Mouse (Mus musculus): ENCODE measurements around the gene Zwilch. TPM values are rescaled to one million over a fixed set of nuclear protein-coding genes. Genes with fewer than 3 reads are reported as not detected.

Zwilch gene
- polyA plus RNA-seq, 1 experiment from 2014 or later: 18.6 TPM

- Histone ChIP-seq H3K4me1 (ENCODE audit: control insufficient read depth in 2 of 2, insufficient read depth in 2 of 2, low read length in 2 of 2) (peaks cover 0 to 12% of the 10 kb centered on the region in 2 experiments; a peak in 2 of 4 replicates), H3K4me2 (ENCODE audit: low read length) (no peak overlapping the region), H3K9me3 (ENCODE audit: control insufficient read depth, low read length) (no peaks in the 10 kb centered on the region), H3K27ac (replicated peaks in 1 of 2; ENCODE audit: control insufficient read depth in 1 of 2, insufficient read depth in 1 of 2, low read depth in 2 of 2, low read length in 2 of 2) (no peak overlapping the region), H3K36me3 (ENCODE audit: control insufficient read depth, insufficient read depth, low read length) (peaks cover 22% of the 10 kb centered on the region), H3K9ac (ENCODE audit: low read length) (no peak overlapping the region), H3K4me3 (ENCODE audit: control insufficient read depth in 1 of 2, insufficient read depth in 1 of 2, low read depth in 1 of 2, low read length in 2 of 2) (no peak overlapping the region), H3K27me3 (ENCODE audit: control insufficient read depth, insufficient read depth, low read length) (no peaks in the 10 kb centered on the region)
- 84% methylated on average over 2 of the region's 2 CpGs for WGBS
- no peak for ATAC-seq (ENCODE audit: insufficient number of reproducible peaks, insufficient read depth, low FRiP score, low read depth)
Measured at GRCm38 (mm10) chr9:64216641-64217040, 43.7 kb upstream of the Zwilch start.

GRCm38 (mm10) chr9:64216090-64216489, 43.2 kb upstream of the Zwilch start:
- no peak overlapping the region for H3K27ac ChIP-seq (replicated peaks in 1 of 2; ENCODE audit: control insufficient read depth in 1 of 2, insufficient read depth in 1 of 2, low read depth in 2 of 2, low read length in 2 of 2)
- no peaks in the 10 kb centered on the region for H3K27me3 ChIP-seq (ENCODE audit: control insufficient read depth, insufficient read depth, low read length)
- H3K4me1 ChIP-seq (ENCODE audit: control insufficient read depth in 2 of 2, insufficient read depth in 2 of 2, low read length in 2 of 2): peaks cover 0 to 12% of the 10 kb centered on the region in 2 experiments; a peak in 2 of 4 replicates
- H3K9me3 ChIP-seq (ENCODE audit: control insufficient read depth, low read length): no peaks in the 10 kb centered on the region
- peaks cover 27% of the 10 kb centered on the region for H3K36me3 ChIP-seq (ENCODE audit: control insufficient read depth, insufficient read depth, low read length)
- H3K4me2 ChIP-seq (ENCODE audit: low read length): no peak overlapping the region
- H3K9ac ChIP-seq (ENCODE audit: low read length): no peak overlapping the region
- no peak overlapping the region for H3K4me3 ChIP-seq (ENCODE audit: control insufficient read depth in 1 of 2, insufficient read depth in 1 of 2, low read depth in 1 of 2, low read length in 2 of 2)
- WGBS: 62% methylated on average over 4 of the region's 4 CpGs
- ATAC-seq (ENCODE audit: insufficient number of reproducible peaks, insufficient read depth, low FRiP score, low read depth): no peak

GRCm38 (mm10) chr9:64214452-64214851, 41.5 kb upstream of the Zwilch start:
- 91% methylated on average over 17 of the region's 17 CpGs for WGBS
- ATAC-seq (ENCODE audit: insufficient number of reproducible peaks, insufficient read depth, low FRiP score, low read depth): no peak
- Histone ChIP-seq H3K4me2 (ENCODE audit: low read length) (no peak overlapping the region), H3K9me3 (ENCODE audit: control insufficient read depth, low read length) (no peaks in the 10 kb centered on the region), H3K4me1 (ENCODE audit: control insufficient read depth in 2 of 2, insufficient read depth in 2 of 2, low read length in 2 of 2) (peaks cover 0 to 6% of the 10 kb centered on the region in 2 experiments; a peak in 2 of 4 replicates), H3K27me3 (ENCODE audit: control insufficient read depth, insufficient read depth, low read length) (no peaks in the 10 kb centered on the region), H3K9ac (ENCODE audit: low read length) (no peak overlapping the region), H3K27ac (replicated peaks in 1 of 2; ENCODE audit: control insufficient read depth in 1 of 2, insufficient read depth in 1 of 2, low read depth in 2 of 2, low read length in 2 of 2) (no peak overlapping the region), H3K36me3 (ENCODE audit: control insufficient read depth, insufficient read depth, low read length) (peaks cover 39% of the 10 kb centered on the region), H3K4me3 (ENCODE audit: control insufficient read depth in 1 of 2, insufficient read depth in 1 of 2, low read depth in 1 of 2, low read length in 2 of 2) (no peak overlapping the region)

GRCm38 (mm10) chr9:64207509-64208084, 34.7 kb upstream of the Zwilch start:
- 0 out of 4 replicates have a peak overlapping the region, but pooled peaks of 1 of the 2 experiments have one; percentile 16 for H3K27ac ChIP-seq (replicated peaks in 1 of 2; ENCODE audit: control insufficient read depth in 1 of 2, insufficient read depth in 1 of 2, low read depth in 2 of 2, low read length in 2 of 2)
- H3K4me1 ChIP-seq (ENCODE audit: control insufficient read depth in 2 of 2, insufficient read depth in 2 of 2, low read length in 2 of 2): peaks cover 0 to 13% of the 10 kb centered on the region in 2 experiments; a peak in 2 of 4 replicates
- WGBS: 47% methylated on average over 3 of the region's 3 CpGs
- no peak overlapping the region for H3K4me3 ChIP-seq (ENCODE audit: control insufficient read depth in 1 of 2, insufficient read depth in 1 of 2, low read depth in 1 of 2, low read length in 2 of 2)
- peaks cover 76% of the 10 kb centered on the region for H3K36me3 ChIP-seq (ENCODE audit: control insufficient read depth, insufficient read depth, low read length)
- no peak overlapping the region for H3K9ac ChIP-seq (ENCODE audit: low read length)
- H3K9me3 ChIP-seq (ENCODE audit: control insufficient read depth, low read length): no peaks in the 10 kb centered on the region
- no peaks in the 10 kb centered on the region for H3K27me3 ChIP-seq (ENCODE audit: control insufficient read depth, insufficient read depth, low read length)
- no peak for ATAC-seq (ENCODE audit: insufficient number of reproducible peaks, insufficient read depth, low FRiP score, low read depth)
- no peak overlapping the region for H3K4me2 ChIP-seq (ENCODE audit: low read length)

- 0 out of 4 replicates have a peak, but pooled peaks cover 0 to 4% of the 10 kb centered on the region in 2 experiments for H3K4me1 ChIP-seq (ENCODE audit: control insufficient read depth in 2 of 2, insufficient read depth in 2 of 2, low read length in 2 of 2)
- H3K9ac ChIP-seq (ENCODE audit: low read length): no peak overlapping the region
- no peaks in the 10 kb centered on the region for H3K27me3 ChIP-seq (ENCODE audit: control insufficient read depth, insufficient read depth, low read length)
- no peak overlapping the region for H3K4me2 ChIP-seq (ENCODE audit: low read length)
- H3K36me3 ChIP-seq (ENCODE audit: control insufficient read depth, insufficient read depth, low read length): peaks cover 57% of the 10 kb centered on the region
- H3K4me3 ChIP-seq (ENCODE audit: control insufficient read depth in 1 of 2, insufficient read depth in 1 of 2, low read depth in 1 of 2, low read length in 2 of 2): no peak overlapping the region
- H3K27ac ChIP-seq (replicated peaks in 1 of 2; ENCODE audit: control insufficient read depth in 1 of 2, insufficient read depth in 1 of 2, low read depth in 2 of 2, low read length in 2 of 2): no peak overlapping the region
- no peak for ATAC-seq (ENCODE audit: insufficient number of reproducible peaks, insufficient read depth, low FRiP score, low read depth)
- no peaks in the 10 kb centered on the region for H3K9me3 ChIP-seq (ENCODE audit: control insufficient read depth, low read length)
Measured at GRCm38 (mm10) chr9:64202866-64203265, 30.0 kb upstream of the Zwilch start.

GRCm38 (mm10) chr9:64202331-64202730, 29.4 kb upstream of the Zwilch start:
- ATAC-seq (ENCODE audit: insufficient number of reproducible peaks, insufficient read depth, low FRiP score, low read depth): no peak
- H3K9ac ChIP-seq (ENCODE audit: low read length): no peak overlapping the region
- no peaks in the 10 kb centered on the region for H3K9me3 ChIP-seq (ENCODE audit: control insufficient read depth, low read length)
- H3K4me2 ChIP-seq (ENCODE audit: low read length): no peak overlapping the region
- H3K27ac ChIP-seq (replicated peaks in 1 of 2; ENCODE audit: control insufficient read depth in 1 of 2, insufficient read depth in 1 of 2, low read depth in 2 of 2, low read length in 2 of 2): no peak overlapping the region
- H3K4me3 ChIP-seq (ENCODE audit: control insufficient read depth in 1 of 2, insufficient read depth in 1 of 2, low read depth in 1 of 2, low read length in 2 of 2): no peak overlapping the region
- no peaks in the 10 kb centered on the region for H3K27me3 ChIP-seq (ENCODE audit: control insufficient read depth, insufficient read depth, low read length)
- H3K4me1 ChIP-seq (ENCODE audit: control insufficient read depth in 2 of 2, insufficient read depth in 2 of 2, low read length in 2 of 2): 0 out of 4 replicates have a peak, but pooled peaks cover 0 to 1% of the 10 kb centered on the region in 2 experiments
- H3K36me3 ChIP-seq (ENCODE audit: control insufficient read depth, insufficient read depth, low read length): peaks cover 57% of the 10 kb centered on the region

- H3K27ac ChIP-seq (replicated peaks in 1 of 2; ENCODE audit: control insufficient read depth in 1 of 2, insufficient read depth in 1 of 2, low read depth in 2 of 2, low read length in 2 of 2): no peak overlapping the region
- H3K27me3 ChIP-seq (ENCODE audit: control insufficient read depth, insufficient read depth, low read length): no peaks in the 10 kb centered on the region
- no peak overlapping the region for H3K4me3 ChIP-seq (ENCODE audit: control insufficient read depth in 1 of 2, insufficient read depth in 1 of 2, low read depth in 1 of 2, low read length in 2 of 2)
- H3K36me3 ChIP-seq (ENCODE audit: control insufficient read depth, insufficient read depth, low read length): peaks cover 49% of the 10 kb centered on the region
- ATAC-seq (ENCODE audit: insufficient number of reproducible peaks, insufficient read depth, low FRiP score, low read depth): no peak
- 85% methylated on average over 2 of the region's 2 CpGs for WGBS
- H3K9me3 ChIP-seq (ENCODE audit: control insufficient read depth, low read length): no peaks in the 10 kb centered on the region
- H3K9ac ChIP-seq (ENCODE audit: low read length): no peak overlapping the region
- H3K4me2 ChIP-seq (ENCODE audit: low read length): no peak overlapping the region
- H3K4me1 ChIP-seq (ENCODE audit: control insufficient read depth in 2 of 2, insufficient read depth in 2 of 2, low read length in 2 of 2): peaks cover 2 to 12% of the 10 kb centered on the region in 2 experiments; a peak in 2 of 4 replicates
Measured at GRCm38 (mm10) chr9:64199897-64200296, 27.0 kb upstream of the Zwilch start.
